Mouse (Mus musculus): ENCODE results near the gene Dnajc4. TPM values are rescaled to one million over a fixed set of nuclear protein-coding genes. Genes with fewer than 3 reads are reported as not detected.
A peak's percentile ranks its signal among the peaks of the same experiment; 100 is the strongest.

Dnajc4 gene
- 37.9 and 39.1 TPM in 2 replicates for polyA plus RNA-seq (2015; fragmentation: Nextera tagmentation; extraction: Ambion mirVana)

- H3K4me1 ChIP-seq (replicated peaks), result peaks cover 50% of the 10 kb centered on the region
These were observed at the start of gene Dnajc4 for GRCm38 (mm10) chr19:6992011-6992858. Gene Dnajc4 (minus strand): TSS chr19:6992572.

GRCm38 (mm10) chr19:7041171-7041570 is 48.8 kb upstream of the Dnajc4 start:
- no peaks in the 10 kb centered on the region for H3K36me3 ChIP-seq
- H3K9me3 ChIP-seq (replicated peaks), result no peaks in the 10 kb centered on the region
- ATAC-seq (replicated peaks; ENCODE audit: insufficient number of reproducible peaks, insufficient read depth, low FRiP score, low read depth), result no peak
- H3K27me3 ChIP-seq, result no peaks in the 10 kb centered on the region
- H3K4me3 ChIP-seq, result peak overlapping the region; percentile 60; the same call in 1 of the 2 replicates
- 84% methylated on average over 2 of the region's 2 CpGs for WGBS
- no peak overlapping the region for H3K9ac ChIP-seq
- 0 out of 2 replicates have a peak overlapping the region, but pooled peaks have one; percentile 96 for H3K27ac ChIP-seq
- peak overlapping the region; percentile 87 for H3K4me2 ChIP-seq
- peaks cover 42% of the 10 kb centered on the region for H3K4me1 ChIP-seq (replicated peaks)

More at GRCm38 (mm10) chr19:6992011-6992858, at the start of gene Dnajc4:
- under 1% methylated on average over 37 of the region's 37 CpGs for WGBS
- H3K4me2 ChIP-seq, result peak within 1 kb of the TSS; percentile 94
- peaks cover 4% of the 10 kb centered on the region; the same call in 1 of the 2 replicates for H3K36me3 ChIP-seq
- H3K27ac ChIP-seq, result peak within 1 kb of the TSS; percentile 75
- ATAC-seq (replicated peaks; ENCODE audit: insufficient number of reproducible peaks, insufficient read depth, low FRiP score, low read depth), result peak; percentile 92
- H3K9ac ChIP-seq, result peak within 1 kb of the TSS; percentile 69
- H3K4me3 ChIP-seq, result peak within 1 kb of the TSS; percentile 68
- no peaks in the 10 kb centered on the region for H3K27me3 ChIP-seq
- H3K9me3 ChIP-seq (replicated peaks), result no peaks in the 10 kb centered on the region

- H3K4me1 ChIP-seq (replicated peaks), result peaks cover 42% of the 10 kb centered on the region
- no peaks in the 10 kb centered on the region for H3K27me3 ChIP-seq
- peak overlapping the region; percentile 60 for H3K4me3 ChIP-seq
- H3K9me3 ChIP-seq (replicated peaks), result no peaks in the 10 kb centered on the region
- peak overlapping the region; percentile 76 for H3K9ac ChIP-seq
- 18% methylated on average over 13 of the region's 13 CpGs for WGBS
- no peaks in the 10 kb centered on the region for H3K36me3 ChIP-seq
- H3K4me2 ChIP-seq, result peak overlapping the region; percentile 87
- no peak for ATAC-seq (replicated peaks; ENCODE audit: insufficient number of reproducible peaks, insufficient read depth, low FRiP score, low read depth)
- H3K27ac ChIP-seq, result peak overlapping the region; percentile 96
These were observed 48.3 kb upstream of the Dnajc4 start for GRCm38 (mm10) chr19:7040637-7041130.

GRCm38 (mm10) chr19:7039841-7040636 is 47.7 kb upstream of the Dnajc4 start, which contains the start of gene Stip1:
Gene Stip1 (minus strand): TSS chr19:7039967.
- under 1% methylated on average over 49 of the region's 49 CpGs for WGBS
- Histone ChIP-seq H3K4me1 (replicated peaks) (peaks cover 40% of the 10 kb centered on the region), H3K36me3 (peaks cover 3% of the 10 kb centered on the region; the same call in 1 of the 2 replicates), H3K27ac (peak within 1 kb of the TSS; percentile 96), H3K4me2 (peak within 1 kb of the TSS; percentile 87), H3K9me3 (replicated peaks) (no peaks in the 10 kb centered on the region), H3K27me3 (no peaks in the 10 kb centered on the region), H3K4me3 (peak within 1 kb of the TSS; percentile 90), H3K9ac (peak within 1 kb of the TSS; percentile 88)
- peak; percentile 98 for ATAC-seq (replicated peaks; ENCODE audit: insufficient number of reproducible peaks, insufficient read depth, low FRiP score, low read depth)

GRCm38 (mm10) chr19:7039088-7039720 is 46.8 kb upstream of the Dnajc4 start:
- Histone ChIP-seq H3K4me1 (replicated peaks) (peaks cover 33% of the 10 kb centered on the region), H3K27ac (peak overlapping the region; percentile 91), H3K36me3 (peaks cover 10% of the 10 kb centered on the region), H3K9ac (peak overlapping the region; percentile 88), H3K4me3 (peak overlapping the region; percentile 90), H3K4me2 (peak overlapping the region; percentile 75), H3K27me3 (no peaks in the 10 kb centered on the region), H3K9me3 (replicated peaks) (no peaks in the 10 kb centered on the region)
- 2% methylated on average over 34 of the region's 35 CpGs for WGBS
- peak; percentile 4 for ATAC-seq (replicated peaks; ENCODE audit: insufficient number of reproducible peaks, insufficient read depth, low FRiP score, low read depth)

- no peak for ATAC-seq (replicated peaks; ENCODE audit: insufficient number of reproducible peaks, insufficient read depth, low FRiP score, low read depth)
- peaks cover 23% of the 10 kb centered on the region for H3K4me1 ChIP-seq (replicated peaks)
- H3K27ac ChIP-seq, result no peak overlapping the region
- H3K4me2 ChIP-seq, result no peak overlapping the region
- H3K9ac ChIP-seq, result no peak overlapping the region
- H3K27me3 ChIP-seq, result no peaks in the 10 kb centered on the region
- WGBS, result 81% methylated on average over 5 of the region's 5 CpGs
- no peaks in the 10 kb centered on the region for H3K9me3 ChIP-seq (replicated peaks)
- H3K36me3 ChIP-seq, result peaks cover 56% of the 10 kb centered on the region
- H3K4me3 ChIP-seq, result no peak overlapping the region
These were observed 41.6 kb upstream of the Dnajc4 start for GRCm38 (mm10) chr19:7034006-7034405.

GRCm38 (mm10) chr19:7029531-7029930 is 37.2 kb upstream of the Dnajc4 start:
- H3K4me3 ChIP-seq, result no peak overlapping the region
- H3K36me3 ChIP-seq, result peaks cover 91% of the 10 kb centered on the region
- H3K4me1 ChIP-seq (replicated peaks), result no peaks in the 10 kb centered on the region
- no peak for ATAC-seq (replicated peaks; ENCODE audit: insufficient number of reproducible peaks, insufficient read depth, low FRiP score, low read depth)
- no peak overlapping the region for H3K9ac ChIP-seq
- no peaks in the 10 kb centered on the region for H3K9me3 ChIP-seq (replicated peaks)
- 93% methylated on average over 5 of the region's 5 CpGs for WGBS
- no peak overlapping the region for H3K4me2 ChIP-seq
- no peaks in the 10 kb centered on the region for H3K27me3 ChIP-seq
- no peak overlapping the region for H3K27ac ChIP-seq

GRCm38 (mm10) chr19:7020224-7020641 is 27.9 kb upstream of the Dnajc4 start:
- WGBS, result 42% methylated on average over 3 of the region's 3 CpGs
- Histone ChIP-seq H3K36me3 (peaks cover 56% of the 10 kb centered on the region), H3K4me1 (replicated peaks) (peaks cover 10% of the 10 kb centered on the region), H3K27ac (peak overlapping the region; percentile 60), H3K9me3 (replicated peaks) (no peaks in the 10 kb centered on the region), H3K4me3 (no peak overlapping the region), H3K27me3 (no peaks in the 10 kb centered on the region), H3K4me2 (no peak overlapping the region), H3K9ac (no peak overlapping the region)
- peak; percentile 18; the same call in 1 of the 2 replicates for ATAC-seq (replicated peaks; ENCODE audit: insufficient number of reproducible peaks, insufficient read depth, low FRiP score, low read depth)

GRCm38 (mm10) chr19:7019191-7019590 is 26.8 kb upstream of the Dnajc4 start, which contains the start of gene Fermt3:
Gene Fermt3 (minus strand): TSS chr19:7019469.
- peaks cover 45% of the 10 kb centered on the region for H3K36me3 ChIP-seq
- no peak within 1 kb of the TSS for H3K9ac ChIP-seq
- peak; percentile 53; the same call in 1 of the 2 replicates for ATAC-seq (replicated peaks; ENCODE audit: insufficient number of reproducible peaks, insufficient read depth, low FRiP score, low read depth)

GRCm38 (mm10) chr19:7018546-7018945 is 26.2 kb upstream of the Dnajc4 start:
- peaks cover 10% of the 10 kb centered on the region for H3K4me1 ChIP-seq (replicated peaks)
- peaks cover 40% of the 10 kb centered on the region for H3K36me3 ChIP-seq
- H3K9ac ChIP-seq, result no peak overlapping the region
- peak overlapping the region; percentile 23; the same call in 1 of the 2 replicates for H3K4me2 ChIP-seq
- H3K9me3 ChIP-seq (replicated peaks), result no peaks in the 10 kb centered on the region
- H3K27ac ChIP-seq, result peak overlapping the region; percentile 60
- H3K4me3 ChIP-seq, result peak overlapping the region; percentile 20
- ATAC-seq (replicated peaks; ENCODE audit: insufficient number of reproducible peaks, insufficient read depth, low FRiP score, low read depth), result no peak
- no peaks in the 10 kb centered on the region for H3K27me3 ChIP-seq
- WGBS, result 80% methylated on average over 11 of the region's 11 CpGs

More at GRCm38 (mm10) chr19:7019191-7019590, 26.8 kb upstream of the Dnajc4 start, which contains the start of gene Fermt3:
- 58% methylated on average over 5 of the region's 5 CpGs for WGBS
- H3K27ac ChIP-seq, result peak within 1 kb of the TSS; percentile 60
- H3K27me3 ChIP-seq, result no peaks in the 10 kb centered on the region
- no peaks in the 10 kb centered on the region for H3K9me3 ChIP-seq (replicated peaks)
- peak within 1 kb of the TSS; percentile 23; the same call in 1 of the 2 replicates for H3K4me2 ChIP-seq
- H3K4me3 ChIP-seq, result peak within 1 kb of the TSS; percentile 20
- H3K4me1 ChIP-seq (replicated peaks), result peaks cover 10% of the 10 kb centered on the region
